Mouse (Mus musculus): Measurements from ENCODE around the gene 2510039O18Rik.

2510039O18Rik gene

GRCm38 (mm10) chr4:147937486-147937885 lies 3.2 kb upstream of the 2510039O18Rik start:
- no peak for DNase-seq

GRCm38 (mm10) chr4:147938148-147939096 lies 2.3 kb upstream of the 2510039O18Rik start:
- peak; percentile 44 for DNase-seq

- DNase-seq = no peak
These were observed 584 bp upstream of the 2510039O18Rik start for GRCm38 (mm10) chr4:147940111-147940510.

- DNase-seq = no peak
These were observed 638 bp downstream of the 2510039O18Rik start for GRCm38 (mm10) chr4:147941045-147942020.

GRCm38 (mm10) chr4:147943005-147943404 lies 2.3 kb downstream of the 2510039O18Rik start:
- peak; percentile 72 for DNase-seq

- DNase-seq = no peak
These were observed 6.8 kb downstream of the 2510039O18Rik start for GRCm38 (mm10) chr4:147947511-147947910.

- no peak for DNase-seq
These were observed 12.9 kb downstream of the 2510039O18Rik start for GRCm38 (mm10) chr4:147953590-147953989.

- DNase-seq = no peak
These were observed 16.4 kb downstream of the 2510039O18Rik start for GRCm38 (mm10) chr4:147957141-147957540.

GRCm38 (mm10) chr4:147959881-147960831 lies 19.5 kb downstream of the 2510039O18Rik start:
- DNase-seq = peak; percentile 80

GRCm38 (mm10) chr4:147962781-147963180 lies 22.1 kb downstream of the 2510039O18Rik start:
- no peak for DNase-seq

GRCm38 (mm10) chr4:147963623-147964022 lies 22.9 kb downstream of the 2510039O18Rik start:
- DNase-seq = no peak

GRCm38 (mm10) chr4:147965712-147966111 lies 25.0 kb downstream of the 2510039O18Rik start:
- DNase-seq = peak; percentile 71

GRCm38 (mm10) chr4:147968816-147969215 lies 28.1 kb downstream of the 2510039O18Rik start:
- DNase-seq = no peak

- DNase-seq = no peak
These were observed 28.6 kb downstream of the 2510039O18Rik start for GRCm38 (mm10) chr4:147969337-147969736.

- no peak for DNase-seq
These were observed 35.5 kb downstream of the 2510039O18Rik start for GRCm38 (mm10) chr4:147976237-147976636.

- no peak for DNase-seq
These were observed 37.0 kb downstream of the 2510039O18Rik start for GRCm38 (mm10) chr4:147977726-147978125.

- DNase-seq = no peak
These were observed 37.7 kb downstream of the 2510039O18Rik start for GRCm38 (mm10) chr4:147978391-147978790.

GRCm38 (mm10) chr4:147979441-147979860 lies 38.8 kb downstream of the 2510039O18Rik start:
- DNase-seq = peak; percentile 21

- peak; percentile 54 for DNase-seq
These were observed 44.8 kb downstream of the 2510039O18Rik start, which contains the start of gene Nppb for GRCm38 (mm10) chr4:147985205-147986132. Gene Nppb (plus strand): TSS chr4:147985788.

GRCm38 (mm10) chr4:147993571-147994095 lies 52.9 kb downstream of the 2510039O18Rik start:
- no peak for DNase-seq

Measured in kidney, adult 18-20 months (tissue).